Mouse (Mus musculus): ENCODE results near the gene Olfr281. TPM values are rescaled to one million over a fixed set of nuclear protein-coding genes. Genes with fewer than 3 reads are reported as not detected.

Gene Olfr281
- total and polyA plus RNA-seq, 3 experiments = 0.11 TPM; not detected in 2

DNA sequence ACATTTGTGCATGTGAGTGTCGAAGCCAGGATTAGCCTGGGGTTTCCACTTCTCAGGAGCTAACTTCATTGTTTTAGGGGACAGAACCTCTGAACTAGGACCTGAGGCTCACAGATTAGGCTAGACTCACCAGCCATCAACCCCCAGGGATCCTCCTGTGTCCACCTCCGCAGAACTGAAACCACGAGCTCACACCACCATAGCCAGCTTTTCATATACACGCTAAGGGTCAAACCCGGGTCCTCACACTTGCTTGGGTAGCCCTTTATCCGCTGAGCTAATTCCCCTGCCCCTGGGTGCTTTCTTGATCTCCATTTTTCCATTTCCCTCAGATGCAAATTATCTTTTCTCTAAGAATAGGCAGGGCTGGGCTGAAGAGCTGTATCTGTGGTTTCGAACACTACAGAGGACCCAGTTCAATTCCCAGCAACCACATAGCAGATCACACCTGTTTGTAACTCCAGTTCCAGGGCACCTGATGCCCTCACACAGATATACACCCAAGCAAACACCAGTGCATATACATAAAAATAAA, 27.2 kb downstream of the Olfr281 start:
- DNase-seq (ENCODE audit: low spot score) = no peak
- no peaks in the 10 kb centered on the region; the same call in 1 of the 2 replicates for H3K4me1 ChIP-seq (ENCODE audit: insufficient read depth, low read depth, low read length)

DNA sequence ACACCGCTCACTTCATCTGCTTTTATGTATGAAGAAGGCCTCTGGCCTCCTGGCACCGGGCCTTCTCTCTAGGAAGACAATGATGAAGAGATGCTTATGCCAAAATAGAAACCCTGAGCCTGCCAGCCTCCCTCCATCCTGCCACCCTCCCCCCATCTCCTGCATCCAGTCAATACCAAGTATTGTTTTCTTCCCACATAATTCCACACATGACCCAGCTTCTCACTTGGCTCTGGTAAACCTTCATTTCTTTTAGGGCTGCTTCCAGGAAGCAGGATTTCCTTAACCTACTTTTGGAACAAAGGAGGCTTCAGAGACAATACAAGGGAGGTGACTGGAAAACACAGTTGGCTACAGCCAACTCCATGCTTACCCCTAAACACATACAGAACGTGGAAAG, 30.3 kb downstream of the Olfr281 start, which contains the start of gene Lalba:
Gene Lalba (minus strand): TSS at position 21 of the 400 bp plus-strand sequence.
- no peak for TF ChIP-seq GATA1 (IDR thresholded peaks at IDR 0.05; ENCODE audit: borderline replicate concordance, low read length)
- TF ChIP-seq POLR2AphosphoS5 (IDR thresholded peaks at IDR 0.05; ENCODE audit: insufficient replicate concordance, low read depth, low read length) = no peak
- no peak for TF ChIP-seq CTCF (IDR thresholded peaks at IDR 0.05; ENCODE audit: low read depth, low read length)
- TF ChIP-seq GATA2 (IDR thresholded peaks at IDR 0.05; ENCODE audit: borderline replicate concordance, low read depth, low read length) = no peak
- TF ChIP-seq TAL1 (conservative IDR thresholded peaks at IDR 0.05; ENCODE audit: low read depth, low read length) = no peak
- no peaks in the 10 kb centered on the region for H3K9me3 ChIP-seq (replicated peaks)
- no peak for ATAC-seq (ENCODE audit: extremely low read depth, insufficient number of reproducible peaks, low FRiP score, poor library complexity, severe bottlenecking)
- no peak within 1 kb of the TSS for H3K4me3 ChIP-seq (ENCODE audit: low read depth, low read length)
- H3K4me1 ChIP-seq (ENCODE audit: insufficient read depth, low read depth, low read length) = no peaks in the 10 kb centered on the region; the same call in 1 of the 2 replicates
- peaks cover 14% of the 10 kb centered on the region; the same call in 1 of the 2 replicates for H3K27me3 ChIP-seq (ENCODE audit: insufficient read depth, low read length)
- no peaks in the 10 kb centered on the region for H3K36me3 ChIP-seq (replicated peaks)
- no peak for DNase-seq (ENCODE audit: low spot score)

More for the DNA sequence above, 27.2 kb downstream of the Olfr281 start:
- Histone ChIP-seq H3K36me3 (replicated peaks) (no peaks in the 10 kb centered on the region), H3K4me3 (ENCODE audit: low read depth, low read length) (no peak overlapping the region), H3K27me3 (ENCODE audit: insufficient read depth, low read length) (peaks cover 17% of the 10 kb centered on the region; the same call in 1 of the 2 replicates), H3K9me3 (replicated peaks) (no peaks in the 10 kb centered on the region)
- TF ChIP-seq GATA2 (IDR thresholded peaks at IDR 0.05; ENCODE audit: borderline replicate concordance, low read depth, low read length) (no peak), POLR2AphosphoS5 (IDR thresholded peaks at IDR 0.05; ENCODE audit: insufficient replicate concordance, low read depth, low read length) (no peak), GATA1 (IDR thresholded peaks at IDR 0.05; ENCODE audit: borderline replicate concordance, low read length) (no peak), TAL1 (conservative IDR thresholded peaks at IDR 0.05; ENCODE audit: low read depth, low read length) (no peak), CTCF (IDR thresholded peaks at IDR 0.05; ENCODE audit: low read depth, low read length) (no peak)
- no peak for ATAC-seq (ENCODE audit: extremely low read depth, insufficient number of reproducible peaks, low FRiP score, poor library complexity, severe bottlenecking)

DNA sequence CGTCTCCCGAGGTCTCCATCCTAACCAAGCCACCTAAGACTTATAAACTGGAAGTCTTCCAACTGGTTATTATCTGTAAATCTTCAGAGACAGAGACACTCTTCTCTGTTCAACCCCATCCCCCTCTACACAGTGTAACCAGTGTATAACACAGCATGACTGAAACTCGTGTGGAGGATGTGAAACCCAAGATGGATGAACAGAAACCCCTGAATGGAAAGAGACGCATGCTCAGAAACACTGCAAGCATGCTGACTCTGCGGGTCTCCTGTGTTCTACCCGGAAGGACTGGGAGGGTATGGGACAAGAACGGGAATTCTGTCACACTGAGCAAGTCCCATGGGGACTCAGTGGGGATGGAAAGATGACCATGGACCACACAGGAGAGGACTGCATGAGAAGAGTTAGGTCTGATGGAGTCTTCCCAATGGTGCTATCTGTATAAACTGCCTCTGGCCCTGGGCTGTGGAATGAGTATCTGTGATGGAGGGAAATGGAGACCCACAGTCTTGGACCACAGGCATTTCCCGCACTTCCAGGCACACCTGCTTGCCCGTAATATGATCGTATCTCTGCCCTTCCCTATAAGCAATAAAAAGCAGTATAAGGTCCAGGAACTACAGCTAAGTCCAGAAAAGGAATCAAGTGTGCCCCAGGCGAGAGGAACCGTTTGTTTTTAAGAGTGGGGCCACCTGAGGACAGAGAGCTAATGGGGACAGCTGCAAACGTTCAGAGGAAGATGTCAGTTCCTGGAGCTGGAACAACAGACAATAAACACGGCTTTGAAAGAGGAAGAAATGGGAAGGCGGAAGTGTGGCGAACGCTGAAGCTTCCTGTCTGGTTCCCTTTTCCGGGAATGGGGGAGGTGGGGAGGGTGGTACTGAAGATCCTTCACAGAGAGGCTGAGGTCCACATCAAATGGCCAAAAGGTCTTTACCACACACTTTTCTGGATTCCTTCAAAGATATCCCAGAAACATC, 31.8 kb downstream of the Olfr281 start:
- Histone ChIP-seq H3K4me3 (ENCODE audit: low read depth, low read length) (no peak overlapping the region), H3K36me3 (replicated peaks) (no peaks in the 10 kb centered on the region), H3K4me1 (ENCODE audit: insufficient read depth, low read depth, low read length) (peaks cover 2% of the 10 kb centered on the region; the same call in 1 of the 2 replicates), H3K9me3 (replicated peaks) (peaks cover 2% of the 10 kb centered on the region; the same call in 1 of the 2 replicates), H3K27me3 (ENCODE audit: insufficient read depth, low read length) (peaks cover 14% of the 10 kb centered on the region; the same call in 1 of the 2 replicates)
- ATAC-seq (ENCODE audit: extremely low read depth, insufficient number of reproducible peaks, low FRiP score, poor library complexity, severe bottlenecking) (no peak), DNase-seq (ENCODE audit: low spot score) (no peak)
- TF ChIP-seq POLR2AphosphoS5 (IDR thresholded peaks at IDR 0.05; ENCODE audit: insufficient replicate concordance, low read depth, low read length) (no peak), GATA2 (IDR thresholded peaks at IDR 0.05; ENCODE audit: borderline replicate concordance, low read depth, low read length) (no peak), TAL1 (conservative IDR thresholded peaks at IDR 0.05; ENCODE audit: low read depth, low read length) (no peak), CTCF (IDR thresholded peaks at IDR 0.05; ENCODE audit: low read depth, low read length) (no peak), GATA1 (IDR thresholded peaks at IDR 0.05; ENCODE audit: borderline replicate concordance, low read length) (no peak)

DNA sequence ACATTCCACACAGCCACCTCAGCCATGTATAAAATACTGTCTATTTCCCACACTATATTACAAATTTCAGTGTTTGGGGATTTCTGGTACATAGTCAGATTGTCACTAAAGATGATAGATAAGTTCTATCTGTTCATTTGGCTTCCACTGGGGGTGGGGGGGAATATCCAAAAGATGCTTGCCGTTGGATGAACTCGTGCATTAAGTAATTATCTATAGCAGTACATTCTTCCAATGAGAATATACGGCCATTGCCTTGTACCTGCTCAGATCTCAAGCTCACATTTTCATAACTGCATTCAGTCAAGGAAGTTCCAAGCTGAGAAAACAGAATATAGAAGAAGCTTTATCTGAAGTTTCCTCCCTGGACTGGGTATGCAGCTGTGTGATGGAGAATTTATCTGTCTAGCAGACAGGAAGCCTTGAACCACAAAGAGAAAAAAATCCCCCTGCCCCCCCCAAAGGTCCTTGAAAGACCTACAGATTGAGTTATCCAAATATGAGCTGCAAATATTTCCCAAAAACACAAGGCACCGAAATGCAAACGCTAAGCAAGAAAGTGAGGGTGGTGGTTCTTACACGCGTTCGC, 34.1 kb downstream of the Olfr281 start:
- TF ChIP-seq GATA2 (IDR thresholded peaks at IDR 0.05; ENCODE audit: borderline replicate concordance, low read depth, low read length) = no peak
- TF ChIP-seq POLR2AphosphoS5 (IDR thresholded peaks at IDR 0.05; ENCODE audit: insufficient replicate concordance, low read depth, low read length) = no peak
- no peak for TF ChIP-seq TAL1 (conservative IDR thresholded peaks at IDR 0.05; ENCODE audit: low read depth, low read length)
- TF ChIP-seq CTCF (IDR thresholded peaks at IDR 0.05; ENCODE audit: low read depth, low read length) = no peak
- no peak for TF ChIP-seq GATA1 (IDR thresholded peaks at IDR 0.05; ENCODE audit: borderline replicate concordance, low read length)
- Histone ChIP-seq H3K36me3 (replicated peaks) (no peaks in the 10 kb centered on the region), H3K27me3 (ENCODE audit: insufficient read depth, low read length) (peaks cover 10% of the 10 kb centered on the region; the same call in 1 of the 2 replicates), H3K4me1 (ENCODE audit: insufficient read depth, low read depth, low read length) (peaks cover 2% of the 10 kb centered on the region; the same call in 1 of the 2 replicates), H3K9me3 (replicated peaks) (peaks cover 2% of the 10 kb centered on the region; the same call in 1 of the 2 replicates), H3K4me3 (ENCODE audit: low read depth, low read length) (no peak overlapping the region)
- DNase-seq (ENCODE audit: low spot score) (no peak), ATAC-seq (ENCODE audit: extremely low read depth, insufficient number of reproducible peaks, low FRiP score, poor library complexity, severe bottlenecking) (no peak)

DNA sequence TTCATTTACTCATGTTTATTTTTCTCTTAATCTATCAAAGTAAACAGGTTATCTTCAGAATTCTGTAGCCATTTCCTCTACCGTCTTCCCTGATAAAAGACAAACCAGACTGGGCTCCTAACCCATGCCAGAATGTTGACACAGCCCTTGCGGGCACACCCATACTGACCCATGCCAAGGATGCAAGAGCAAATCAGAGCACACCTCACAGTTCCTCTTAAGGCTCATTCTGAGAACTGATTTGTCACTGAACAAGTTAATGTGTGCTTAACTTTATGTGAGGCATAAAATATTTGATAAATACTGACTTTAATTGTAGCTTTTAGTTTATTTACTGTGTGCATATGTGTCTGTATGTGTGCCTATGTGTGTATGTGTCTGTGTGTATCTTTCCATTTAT, 38.9 kb downstream of the Olfr281 start:
- ATAC-seq (ENCODE audit: extremely low read depth, insufficient number of reproducible peaks, low FRiP score, poor library complexity, severe bottlenecking) (no peak), DNase-seq (ENCODE audit: low spot score) (no peak)
- no peak overlapping the region for H3K4me3 ChIP-seq (ENCODE audit: low read depth, low read length)
- peaks cover 3% of the 10 kb centered on the region for H3K27me3 ChIP-seq (ENCODE audit: insufficient read depth, low read length)
- peaks cover 2% of the 10 kb centered on the region; the same call in 1 of the 2 replicates for H3K4me1 ChIP-seq (ENCODE audit: insufficient read depth, low read depth, low read length)
- TF ChIP-seq CTCF (IDR thresholded peaks at IDR 0.05; ENCODE audit: low read depth, low read length) (no peak), TAL1 (conservative IDR thresholded peaks at IDR 0.05; ENCODE audit: low read depth, low read length) (no peak)
- peaks cover 2% of the 10 kb centered on the region; the same call in 1 of the 2 replicates for H3K9me3 ChIP-seq (replicated peaks)
- H3K36me3 ChIP-seq (replicated peaks) = no peaks in the 10 kb centered on the region

All from G1E (cell line).